Mouse (Mus musculus): ENCODE measurements around the gene Kcnd2.
A peak's percentile ranks its signal among the peaks of the same experiment; 100 is the strongest.

Gene Kcnd2

DNA sequence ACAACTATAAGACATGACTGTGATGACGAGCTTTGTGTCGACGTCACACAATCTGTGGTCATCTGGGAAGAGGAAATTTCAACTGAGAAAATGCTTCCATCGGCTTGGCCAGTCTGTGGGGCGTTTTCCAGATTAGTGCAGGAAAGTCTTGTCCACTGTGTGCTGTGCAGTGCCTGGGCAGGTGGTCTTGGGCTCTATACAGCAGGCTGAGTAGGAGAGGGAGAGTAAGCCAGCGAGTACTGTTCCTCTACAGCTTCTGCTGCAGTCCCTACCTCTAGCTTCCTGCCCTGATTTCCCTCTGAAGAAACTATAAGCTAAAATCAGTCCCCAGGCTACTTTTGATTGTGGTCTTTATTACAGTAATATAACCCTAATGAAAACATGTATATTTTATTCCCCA is 448.8 kb downstream of the Kcnd2 start:
- DNase-seq (ENCODE audit: extremely low read depth, insufficient read length, low spot score), result no peak

DNA sequence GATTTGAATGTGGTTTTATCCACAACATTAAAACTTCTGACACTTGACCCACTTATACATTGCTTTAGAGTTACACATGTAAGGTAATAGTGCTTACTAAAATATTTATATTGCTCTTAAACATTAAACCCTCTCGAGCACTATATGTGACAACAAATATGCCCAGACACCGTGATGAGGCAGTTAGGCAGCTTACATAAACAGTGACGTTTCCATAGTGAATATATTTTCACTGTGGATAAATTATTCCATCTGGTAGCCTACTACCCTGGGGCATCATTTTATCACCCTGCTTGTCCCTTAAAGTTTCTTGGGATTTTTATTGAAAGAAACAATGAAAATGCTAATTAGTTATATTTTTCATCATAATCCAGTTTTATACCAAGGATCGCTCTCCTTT is 449.3 kb downstream of the Kcnd2 start:
- no peak for DNase-seq (ENCODE audit: extremely low read depth, insufficient read length, low spot score)

DNA sequence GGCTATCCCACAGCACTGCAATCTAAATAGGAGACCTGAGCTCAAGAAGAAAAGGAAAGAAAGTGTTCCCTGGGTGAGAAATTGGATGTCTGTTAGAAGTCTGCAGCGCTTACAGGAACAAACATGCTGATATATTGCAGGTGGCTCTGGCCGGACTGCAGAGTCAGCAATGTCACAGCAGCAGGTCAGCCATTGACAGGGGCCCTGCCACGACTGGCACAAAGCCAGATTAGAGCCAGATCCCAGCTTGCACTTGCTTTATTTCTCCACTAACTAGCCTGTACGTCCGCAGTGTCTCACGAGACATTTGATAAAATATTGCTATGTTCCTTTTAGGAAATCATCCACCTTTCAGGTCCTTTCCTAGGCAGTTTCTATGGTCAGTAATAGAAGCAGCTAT is 468.9 kb downstream of the Kcnd2 start:
- DNase-seq (ENCODE audit: extremely low read depth, insufficient read length, low spot score), result no peak

DNA sequence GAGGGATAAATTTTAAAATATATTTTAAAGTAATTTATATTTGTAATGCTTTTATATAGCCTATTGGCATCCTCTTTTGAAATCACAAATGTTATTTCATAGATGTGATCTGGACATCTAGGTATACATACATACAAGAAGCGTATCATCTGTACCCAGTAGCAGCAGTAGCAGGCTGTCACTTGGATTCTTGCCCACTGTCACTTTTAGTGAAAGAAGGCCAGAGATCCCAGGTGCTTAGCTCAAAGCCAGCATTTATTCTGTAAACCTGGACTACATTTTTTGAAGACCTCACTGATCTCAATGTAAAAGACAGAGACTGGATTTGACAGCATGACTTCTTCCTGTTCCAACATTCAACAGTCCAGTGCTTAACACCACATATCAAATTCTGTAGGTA is 471.1 kb downstream of the Kcnd2 start:
- no peak for DNase-seq (ENCODE audit: extremely low read depth, insufficient read length, low spot score)

DNA sequence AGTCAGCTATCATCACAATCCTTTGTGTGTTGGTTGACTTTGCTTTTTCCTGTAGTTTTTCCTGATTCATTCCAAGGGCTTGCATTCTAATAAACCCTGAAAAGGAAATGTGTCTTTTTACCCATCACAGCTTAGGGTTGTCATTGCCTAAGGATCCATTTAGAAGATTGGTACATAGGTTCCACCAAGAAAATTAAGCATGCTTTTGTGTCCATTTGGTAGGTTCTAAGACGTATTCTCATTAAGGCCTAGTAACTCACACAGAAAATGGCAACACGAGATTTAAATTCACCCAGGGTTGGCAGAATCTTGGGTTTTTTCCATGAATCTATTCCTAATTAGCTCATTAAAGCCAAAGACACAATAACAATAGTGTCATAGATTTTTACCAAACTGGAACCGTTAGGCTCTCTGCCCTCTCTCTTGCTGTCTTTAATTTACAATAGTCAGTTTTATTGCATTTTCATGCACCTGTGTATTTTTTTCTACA is 477.6 kb downstream of the Kcnd2 start:
- no peak for DNase-seq (ENCODE audit: extremely low read depth, insufficient read length, low spot score)

DNA sequence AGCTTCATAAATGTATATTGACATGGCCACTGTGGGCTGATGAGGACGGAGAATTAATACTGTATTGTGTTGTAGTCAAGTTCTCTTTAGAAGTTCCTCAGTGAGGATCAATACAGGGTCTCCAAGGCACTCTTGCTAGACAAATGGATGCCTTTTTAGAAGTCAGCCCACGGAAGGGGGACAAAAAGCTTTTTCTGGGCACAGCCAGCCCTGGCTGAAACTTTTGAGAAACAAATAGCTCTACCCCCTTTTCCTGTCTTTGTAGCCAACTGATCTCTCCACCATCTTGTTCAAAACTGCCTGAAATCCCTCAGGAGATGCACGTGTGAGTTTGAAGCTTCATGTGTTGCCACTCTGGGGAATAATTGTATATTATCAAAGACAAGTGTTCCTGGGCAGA is 482.3 kb downstream of the Kcnd2 start:
- no peak for DNase-seq (ENCODE audit: extremely low read depth, insufficient read length, low spot score)

DNA sequence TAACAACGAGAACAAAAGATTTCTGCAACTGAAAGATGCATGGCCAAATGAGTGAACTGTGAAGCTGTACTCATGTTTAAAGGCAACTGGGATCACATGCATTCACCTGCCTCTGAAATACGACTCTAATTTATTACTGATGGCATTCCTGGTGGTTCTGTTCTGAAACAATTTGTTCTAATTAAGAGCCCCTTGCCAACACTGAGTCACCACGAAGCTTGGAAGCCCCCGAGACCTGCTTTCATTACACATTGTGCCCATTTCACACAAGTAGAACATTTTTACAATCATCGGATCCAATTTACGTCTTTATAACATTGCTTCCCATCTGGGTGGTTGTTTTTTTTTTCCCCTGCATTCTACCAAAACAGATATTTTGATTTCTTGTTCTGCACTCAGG is 485.8 kb downstream of the Kcnd2 start:
- DNase-seq (ENCODE audit: extremely low read depth, insufficient read length, low spot score), result no peak

DNA sequence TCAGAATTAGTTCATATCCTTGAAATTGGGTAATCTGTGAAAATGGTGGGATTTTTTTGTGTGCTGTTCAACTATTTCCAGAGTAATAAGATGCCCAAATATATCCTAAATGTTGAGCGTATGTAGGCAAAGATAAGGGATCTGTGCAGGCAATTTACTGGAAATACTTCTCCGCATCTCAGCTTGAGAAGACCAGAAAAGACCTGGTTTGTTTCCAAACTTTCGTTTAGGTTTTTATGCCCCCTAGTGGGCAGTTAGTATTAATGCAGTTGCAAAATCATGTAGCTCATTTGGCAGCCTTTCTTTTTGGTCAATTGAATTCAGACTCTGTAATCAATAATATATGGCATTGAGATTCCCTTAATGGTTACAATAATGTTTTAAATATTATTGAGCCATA is 493.9 kb downstream of the Kcnd2 start:
- no peak for DNase-seq (ENCODE audit: extremely low read depth, insufficient read length, low spot score)

DNA sequence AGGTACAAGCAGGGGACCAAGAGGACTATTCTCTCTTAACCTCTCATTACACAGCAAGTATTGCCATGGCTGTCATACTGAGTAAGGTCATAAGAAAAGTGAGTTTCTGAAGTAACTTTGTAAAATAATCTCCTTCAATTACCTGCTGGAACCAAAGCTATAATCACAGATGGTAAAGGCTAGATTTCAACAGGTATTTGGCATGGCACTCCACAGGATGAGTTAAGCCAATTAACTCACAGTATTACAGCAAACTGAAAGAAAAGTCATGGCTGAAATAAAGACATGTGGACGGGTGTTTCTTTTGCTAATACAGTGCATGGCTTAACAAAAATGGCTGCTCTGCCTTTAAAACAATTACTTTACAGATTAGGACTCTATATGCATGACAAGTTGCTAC is 503.8 kb downstream of the Kcnd2 start:
- no peak for DNase-seq (ENCODE audit: extremely low read depth, insufficient read length, low spot score)

DNA sequence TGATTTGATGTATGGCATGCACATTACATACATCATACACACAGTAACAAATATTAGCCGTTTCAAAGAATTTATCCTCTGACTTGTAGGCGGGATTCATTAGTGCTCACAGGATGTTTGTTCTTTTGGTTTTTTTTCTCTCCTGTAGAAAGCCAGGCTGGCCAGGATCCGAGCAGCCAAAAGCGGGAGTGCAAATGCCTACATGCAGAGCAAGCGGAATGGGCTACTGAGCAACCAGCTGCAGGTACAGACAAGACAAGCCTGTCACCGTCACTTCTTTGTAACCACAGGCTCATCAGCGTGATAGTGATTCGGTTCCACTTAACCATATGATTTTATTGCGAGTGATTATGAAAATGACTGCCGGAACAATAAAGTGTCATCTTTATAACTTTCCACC is 506.9 kb downstream of the Kcnd2 start:
- no peak for DNase-seq (ENCODE audit: extremely low read depth, insufficient read length, low spot score)

DNA sequence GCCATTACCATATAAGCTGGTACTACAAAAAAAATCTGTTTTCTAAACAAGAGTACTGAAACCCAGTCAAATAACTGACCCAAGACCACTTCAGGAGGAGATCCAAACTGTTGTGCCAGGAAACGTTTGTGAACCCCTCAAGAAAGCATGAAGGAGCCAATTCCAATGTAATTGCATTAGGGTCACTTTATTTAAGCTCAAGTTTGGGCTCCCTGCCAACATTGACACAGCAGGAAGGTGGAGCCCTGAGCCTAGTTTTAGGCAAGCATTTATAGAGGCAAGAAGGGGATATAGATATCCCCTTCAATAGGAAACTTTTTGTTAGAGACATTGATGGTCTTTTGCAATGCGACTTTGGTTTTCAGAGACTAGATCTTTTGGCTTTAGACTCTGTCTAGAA is 525.3 kb downstream of the Kcnd2 start:
- DNase-seq (ENCODE audit: extremely low read depth, insufficient read length, low spot score), result no peak

DNA sequence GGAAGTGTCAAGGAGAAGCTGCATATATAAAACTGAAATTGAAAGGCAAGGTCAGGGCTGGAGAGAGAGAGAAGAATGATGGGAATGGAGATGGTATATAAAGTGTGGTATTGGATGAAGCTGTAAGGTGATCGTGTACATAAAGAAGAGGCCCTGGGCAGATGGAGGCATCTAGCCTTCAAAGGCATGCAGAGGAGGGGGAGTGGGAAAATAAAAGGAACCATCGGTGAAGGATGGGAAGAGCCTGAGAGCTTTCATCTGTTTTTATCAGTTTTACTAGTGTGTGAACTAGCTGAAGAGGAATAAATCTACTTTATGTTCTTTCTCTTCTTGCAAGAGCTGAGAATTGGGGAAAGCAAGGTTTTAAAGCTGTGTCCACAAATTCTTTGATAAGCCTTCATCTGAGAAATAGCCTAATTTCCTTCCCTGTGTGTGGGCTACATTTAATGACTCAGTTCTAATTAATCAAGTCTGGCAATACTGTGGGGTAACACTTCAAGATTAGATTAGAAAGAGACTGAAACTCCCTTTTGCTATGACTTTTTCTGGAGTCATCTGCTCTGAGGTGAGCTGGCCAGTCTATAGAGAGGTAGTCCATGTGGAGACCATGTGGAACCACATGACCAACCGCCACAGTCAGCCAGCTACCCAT is 529.4 kb downstream of the Kcnd2 start:
- DNase-seq (ENCODE audit: extremely low read depth, insufficient read length, low spot score), result no peak

DNA sequence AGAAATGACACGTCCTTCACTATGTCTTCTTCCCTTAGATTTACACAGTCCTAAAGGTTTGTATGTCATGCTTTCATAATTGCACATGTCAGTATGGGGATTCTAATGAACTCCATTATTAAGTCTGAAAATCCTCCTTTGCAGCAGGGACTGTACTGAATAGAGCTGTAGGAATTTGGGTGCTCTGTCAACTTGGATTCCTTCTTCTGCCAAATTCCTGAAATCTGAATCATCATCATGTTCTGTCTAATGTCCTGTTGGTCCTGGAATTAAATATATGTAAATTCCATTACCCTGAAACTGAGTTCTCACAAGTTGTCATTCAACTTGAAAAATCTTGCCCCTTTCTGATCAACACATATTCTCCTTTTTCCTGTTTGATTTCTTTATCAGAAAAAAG is 532.2 kb downstream of the Kcnd2 start:
- DNase-seq (ENCODE audit: extremely low read depth, insufficient read length, low spot score), result no peak

DNA sequence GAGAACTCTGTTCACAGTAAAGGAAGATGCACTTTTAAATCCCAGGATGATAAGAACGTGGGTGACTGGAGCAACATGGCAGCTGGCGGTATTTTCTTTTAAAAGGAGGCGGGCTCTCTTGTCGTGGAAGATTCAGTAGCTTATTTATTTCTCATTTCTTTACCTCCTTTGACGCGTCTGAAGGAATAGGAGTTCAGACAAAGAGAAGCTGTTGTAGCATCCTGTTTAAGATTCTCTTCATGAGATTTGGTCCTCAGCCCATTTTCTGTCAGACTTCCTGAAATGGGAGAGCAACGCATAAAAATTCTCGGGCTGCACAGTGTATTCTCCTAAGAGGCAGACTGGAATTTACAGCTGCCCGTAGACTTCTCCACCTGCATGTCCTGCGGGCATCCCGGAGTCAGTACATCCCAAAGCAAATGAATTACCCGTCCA is 552.5 kb downstream of the Kcnd2 start:
- no peak for DNase-seq (ENCODE audit: extremely low read depth, insufficient read length, low spot score)

DNA sequence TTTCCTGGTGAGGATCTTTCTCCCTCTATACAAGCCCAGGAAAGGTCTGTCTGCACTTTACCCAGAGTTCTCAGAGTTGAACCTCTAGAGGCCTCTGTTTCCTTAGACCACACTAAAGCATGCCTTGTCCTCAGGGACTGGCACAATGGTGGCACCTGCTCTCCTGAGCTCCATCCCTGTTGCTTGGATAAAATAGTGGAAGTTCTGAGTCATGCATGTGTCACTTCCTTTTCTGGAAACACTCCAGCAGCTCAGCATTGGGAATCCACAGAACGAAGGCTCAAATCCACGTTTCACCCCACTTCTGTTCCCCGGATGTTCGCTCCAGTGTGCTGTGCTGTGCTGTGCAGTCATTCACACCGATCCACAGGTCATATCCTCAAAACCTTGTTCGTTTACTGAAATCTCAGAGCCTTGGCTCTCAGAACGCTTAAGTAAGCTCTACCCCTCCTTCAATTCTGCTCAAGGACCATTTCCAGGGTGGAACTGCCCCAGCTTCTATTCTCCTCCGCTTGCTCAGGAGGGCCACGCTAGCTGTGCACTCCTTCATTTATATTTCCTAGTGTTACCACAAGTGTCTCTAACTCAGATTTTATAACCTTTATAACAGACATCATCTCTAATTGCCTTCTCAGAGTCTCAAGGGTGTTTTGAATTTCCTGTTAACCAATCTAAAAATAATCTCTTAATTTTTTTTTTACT is 553.6 kb downstream of the Kcnd2 start:
- peak; percentile 1 for DNase-seq (ENCODE audit: extremely low read depth, insufficient read length, low spot score)

DNA sequence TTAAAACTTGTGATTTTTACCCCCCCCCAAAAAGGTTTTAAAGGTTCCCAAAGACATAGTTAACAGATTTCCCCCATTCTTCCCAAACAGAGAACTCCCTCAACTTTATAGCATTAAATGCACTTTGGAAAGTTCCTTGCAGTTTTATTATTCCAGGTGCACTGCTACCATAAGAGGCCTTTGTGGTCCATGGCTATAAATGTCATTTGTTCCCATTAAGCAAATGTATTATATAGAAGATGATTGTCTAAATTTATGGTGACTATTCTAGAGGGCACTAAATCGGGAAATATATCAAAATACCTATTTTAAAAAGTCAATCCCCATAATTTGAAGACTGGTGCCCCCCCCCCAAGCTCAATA is 554.1 kb downstream of the Kcnd2 start:
- DNase-seq (ENCODE audit: extremely low read depth, insufficient read length, low spot score), result no peak

DNA sequence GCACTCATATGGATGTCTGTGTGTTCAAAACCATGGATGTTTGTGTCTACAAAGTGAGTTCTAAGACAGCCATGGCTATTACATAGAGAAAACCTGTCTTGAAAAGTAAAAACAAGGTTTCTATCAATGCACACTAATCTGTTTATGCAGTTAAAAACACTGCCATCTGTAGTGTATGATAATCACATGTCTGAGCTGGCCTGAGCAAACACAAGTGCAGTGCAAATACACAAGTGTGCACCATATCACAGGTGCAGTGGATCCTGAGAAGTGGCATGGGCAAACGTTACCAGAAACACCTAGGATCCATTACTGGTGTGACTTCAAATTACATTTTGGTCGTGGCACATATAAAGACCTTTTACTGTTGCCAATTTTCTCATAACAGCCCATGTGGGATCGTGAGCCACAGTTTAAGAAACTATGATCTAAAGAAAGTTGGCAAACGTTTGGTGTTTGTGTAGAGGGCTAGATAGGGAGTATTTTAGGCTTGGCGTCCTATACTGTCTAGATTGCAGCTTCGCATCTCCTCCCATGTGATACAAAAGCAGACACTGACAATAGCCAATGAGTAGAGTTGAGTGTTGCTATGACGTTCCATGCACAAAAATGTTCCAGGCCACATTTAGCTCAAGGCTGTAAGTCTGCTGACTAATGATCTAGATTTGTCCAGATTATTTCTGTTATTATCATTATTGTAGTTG is 559.1 kb downstream of the Kcnd2 start:
- no peak for DNase-seq (ENCODE audit: extremely low read depth, insufficient read length, low spot score)

All from 3134 (cell line).